Mouse (Mus musculus) small intestine, adult 2 months (tissue): ENCODE data around the gene Trpc2. TPM values are rescaled to one million over a fixed set of nuclear protein-coding genes. Genes with fewer than 3 reads are reported as not detected.

Experiments
- H3K27ac ChIP-seq: fragments of 200-500 bp; 2 replicates; pipeline ENCODE4 v1.5.1; 2012; ENCODE audit warnings: low read depth, low read length, control low read depth, inconsistent platforms; ENCODE audit not compliant: insufficient read depth
- H3K27me3 ChIP-seq: fragments of 200-500 bp; 2 replicates; pipeline ENCODE4 v1.6.1; 2012; ENCODE audit warnings: mild to moderate bottlenecking, moderate library complexity, low read length, inconsistent platforms; ENCODE audit not compliant: control insufficient read depth, insufficient read depth
- H3K36me3 ChIP-seq: fragments of 200-500 bp; 2 replicates; pipeline ENCODE4 v1.6.1; 2012; ENCODE audit warnings: mild to moderate bottlenecking, low read length, control low read depth, inconsistent platforms; ENCODE audit not compliant: control insufficient read depth, insufficient read depth
- H3K4me1 ChIP-seq: fragments of 200-500 bp; 2 replicates; pipeline ENCODE4 v1.6.1; 2012; ENCODE audit warnings: low read length, inconsistent platforms, mixed read lengths; ENCODE audit not compliant: control insufficient read depth, insufficient read depth, insufficient read length
- H3K4me3 ChIP-seq: fragments of 200-500 bp; 2 replicates; pipeline ENCODE4 v1.5.1; 2012; ENCODE audit warnings: low read depth, mild to moderate bottlenecking, control low read depth, inconsistent platforms, low read length, moderate library complexity
- CTCF ChIP-seq: fragments of 200-500 bp; IDR thresholded peaks from 2 replicates; pipeline ENCODE4 v1.5.1; 2012; ENCODE audit warnings: low read depth, mild to moderate bottlenecking, control low read depth, inconsistent platforms, low read length, moderate library complexity, mixed read lengths; ENCODE audit not compliant: insufficient replicate concordance, insufficient read length; ENCODE audit errors: extremely low read depth
- POLR2A ChIP-seq: fragments of 200-500 bp; IDR thresholded peaks from 2 replicates; pipeline ENCODE4 v1.6.1; 2012; ENCODE audit warnings: low read depth, mild to moderate bottlenecking, control low read depth, inconsistent platforms, low read length, moderate library complexity
- whole genome bisulfite sequencing: fragments of 180-500 bp; shearing (Covaris S2); methylation state at CpG from one replicate; pipeline ENCODE4 v1.1.7; 2018; 5-methylcytosine and 5-hydroxymethylcytosine counted together
- polyA plus RNA-seq: library from polyadenylated mRNA; depleted of rRNA; stranded (reverse); fragments of >200 nt; gene quantifications from 2 replicates; pipeline ENCODE4 v1.2.3, GENCODE M21; 2012

Gene Trpc2
- polyA plus RNA-seq, 1 experiment: 0.28 TPM

- H3K4me3 ChIP-seq: no peak overlapping the region
- H3K27ac ChIP-seq: no peak overlapping the region
- no peaks in the 10 kb centered on the region for H3K27me3 ChIP-seq
- peaks cover 6% of the 10 kb centered on the region; the same call in 1 of the 2 replicates for H3K4me1 ChIP-seq
- WGBS: 32% methylated on average over 6 of the region's 6 CpGs
- TF ChIP-seq CTCF (no peak), POLR2A (no peak)
- H3K36me3 ChIP-seq: no peaks in the 10 kb centered on the region
Observed at GRCm38 (mm10) chr7:102102696-102103095, 19.8 kb downstream of the Trpc2 start.

GRCm38 (mm10) chr7:102103555-102103954, 20.6 kb downstream of the Trpc2 start:
- Histone ChIP-seq H3K27me3 (no peaks in the 10 kb centered on the region), H3K4me1 (peaks cover 6% of the 10 kb centered on the region; the same call in 1 of the 2 replicates), H3K27ac (no peak overlapping the region), H3K36me3 (no peaks in the 10 kb centered on the region), H3K4me3 (no peak overlapping the region)
- WGBS: 83% methylated on average over 2 of the region's 2 CpGs
- TF ChIP-seq CTCF (no peak), POLR2A (no peak)

GRCm38 (mm10) chr7:102104126-102104525, 21.2 kb downstream of the Trpc2 start:
- H3K4me1 ChIP-seq: peaks cover 6% of the 10 kb centered on the region; the same call in 1 of the 2 replicates
- WGBS: 75% methylated on average over 5 of the region's 5 CpGs
- no peak overlapping the region for H3K4me3 ChIP-seq
- no peaks in the 10 kb centered on the region for H3K27me3 ChIP-seq
- H3K27ac ChIP-seq: no peak overlapping the region
- H3K36me3 ChIP-seq: no peaks in the 10 kb centered on the region
- TF ChIP-seq POLR2A (no peak), CTCF (no peak)

GRCm38 (mm10) chr7:102106700-102107141, 23.8 kb downstream of the Trpc2 start:
- no peaks in the 10 kb centered on the region for H3K27me3 ChIP-seq
- 0 out of 2 replicates have a peak, but pooled peaks cover 3% of the 10 kb centered on the region for H3K4me1 ChIP-seq
- 23% methylated on average over 23 of the region's 23 CpGs for WGBS
- no peaks in the 10 kb centered on the region for H3K36me3 ChIP-seq
- H3K4me3 ChIP-seq: peak overlapping the region; percentile 4; the same call in 1 of the 2 replicates
- no peak overlapping the region for H3K27ac ChIP-seq
- TF ChIP-seq CTCF (no peak), POLR2A (no peak)

GRCm38 (mm10) chr7:102108206-102108605, 25.3 kb downstream of the Trpc2 start:
- H3K4me1 ChIP-seq: no peaks in the 10 kb centered on the region
- no peak for TF ChIP-seq POLR2A
- no peak for TF ChIP-seq CTCF
- H3K27ac ChIP-seq: no peak overlapping the region
- WGBS: 75% methylated on average over 1 of the region's 1 CpGs
- H3K27me3 ChIP-seq: no peaks in the 10 kb centered on the region
- no peak overlapping the region for H3K4me3 ChIP-seq
- H3K36me3 ChIP-seq: no peaks in the 10 kb centered on the region

- Histone ChIP-seq H3K27me3 (no peaks in the 10 kb centered on the region), H3K4me1 (no peaks in the 10 kb centered on the region), H3K4me3 (no peak within 1 kb of the TSS), H3K27ac (no peak within 1 kb of the TSS), H3K36me3 (no peaks in the 10 kb centered on the region)
- TF ChIP-seq CTCF (no peak), POLR2A (no peak)
- WGBS: 79% methylated on average over 7 of the region's 7 CpGs
Observed at GRCm38 (mm10) chr7:102109171-102109570, 26.3 kb downstream of the Trpc2 start, which contains the start of gene Art5. Gene Art5, minus strand, starts transcription at chr7:102109489.

GRCm38 (mm10) chr7:102109746-102110145, 26.8 kb downstream of the Trpc2 start:
- Histone ChIP-seq H3K27ac (no peak overlapping the region), H3K27me3 (no peaks in the 10 kb centered on the region), H3K4me3 (no peak overlapping the region), H3K4me1 (no peaks in the 10 kb centered on the region), H3K36me3 (no peaks in the 10 kb centered on the region)
- WGBS: 83% methylated on average over 4 of the region's 4 CpGs
- TF ChIP-seq CTCF (no peak), POLR2A (no peak)
